Mouse (Mus musculus) cerebellum, adult 8-10 months (tissue): Measurements from ENCODE around the gene Rrp8.

ENCODE experiments used
- DNase-seq: peaks from one replicate; pipeline ENCODE4 v3.0.0; 2022

The Rrp8 gene

GRCm38 (mm10) chr7:105690875-105691274 lies 46.3 kb downstream of the Rrp8 start:
- DNase-seq: no peak

GRCm38 (mm10) chr7:105685541-105686197 lies 51.5 kb downstream of the Rrp8 start:
- no peak for DNase-seq
